Mouse (Mus musculus) large intestine, adult 2 months (tissue): ENCODE results near the gene Cab39l. TPM values are rescaled to one million over a fixed set of nuclear protein-coding genes. Genes with fewer than 3 reads are reported as not detected.
"Not testable (repeated sequence)": the region's sequence is repeated elsewhere in the genome, so short reads cannot be mapped to it uniquely, and the experiment has no call there.

ENCODE experiments used
- DNase-seq: peaks from one replicate; pipeline ENCODE4 v3.0.0-alpha.2; 2012; ENCODE audit warnings: low read depth, low spot score
- WGBS: fragments of 180-500 bp; shearing (Covaris S2); methylation state at CpG from one replicate; pipeline ENCODE4 v1.1.7; 2018; 5-methylcytosine and 5-hydroxymethylcytosine counted together
- polyA plus RNA-seq: library from polyadenylated mRNA; depleted of rRNA; stranded (reverse); fragments of >200 nt; gene quantifications from 2 replicates; pipeline ENCODE4 v1.2.3, GENCODE M21; 2012; rRNA removed

Cab39l gene
- polyA plus RNA-seq, result 8.4 and 8.6 TPM in 2 replicates

- WGBS, result under 1% methylated on average over 66 of the region's 66 CpGs
- DNase-seq, result peak; percentile 81
Observed at GRCm38 (mm10) chr14:59440558-59441471, at the start of gene Cab39l, which contains the start of gene Setdb2. Gene Cab39l, plus strand, starts transcription at chr14:59440972. Gene Setdb2, minus strand, starts transcription at chr14:59440884.

GRCm38 (mm10) chr14:59395281-59395680, 45.5 kb upstream of the Cab39l start, which contains the start of gene Phf11c:
Gene Phf11c, minus strand, starts transcription at chr14:59395381.
- no peak for DNase-seq
- WGBS, result 93% methylated on average over 3 of the region's 3 CpGs

GRCm38 (mm10) chr14:59396999-59397398, 43.8 kb upstream of the Cab39l start:
- no peak for DNase-seq
- WGBS, result 58% methylated on average over 2 of the region's 2 CpGs

DNA sequence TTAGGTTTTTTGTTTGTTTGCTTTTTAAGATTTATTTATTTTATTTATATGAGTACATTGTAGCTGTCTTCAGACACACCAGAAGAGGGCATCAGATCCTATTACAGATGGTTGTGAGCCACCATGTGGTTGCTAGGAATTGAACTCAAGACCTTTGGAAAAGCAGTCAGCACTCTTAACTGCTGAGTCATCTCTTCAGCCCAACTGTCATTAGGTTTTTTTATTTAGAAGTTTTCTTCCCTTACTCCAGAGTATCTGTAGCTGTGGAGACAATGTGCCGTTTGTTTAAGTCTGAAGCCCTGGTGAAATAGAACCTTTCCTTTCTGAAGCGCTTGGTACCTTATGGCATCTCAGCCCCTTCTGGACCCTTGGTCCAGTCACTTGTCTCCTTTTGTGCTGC, 25.8 kb upstream of the Cab39l start:
- DNase-seq, result not testable (repeated sequence)

GRCm38 (mm10) chr14:59418171-59418570, 22.6 kb upstream of the Cab39l start:
- 87% methylated on average over 4 of the region's 4 CpGs for WGBS

More for the DNA sequence above, 25.8 kb upstream of the Cab39l start:
- WGBS, result 96% methylated on average over 2 of the region's 2 CpGs

GRCm38 (mm10) chr14:59422912-59423663, 17.7 kb upstream of the Cab39l start:
- WGBS, result 87% methylated on average over 11 of the region's 11 CpGs
- DNase-seq, result no peak

More at GRCm38 (mm10) chr14:59418171-59418570, 22.6 kb upstream of the Cab39l start:
- DNase-seq, result no peak

GRCm38 (mm10) chr14:59430556-59430955, 10.2 kb upstream of the Cab39l start:
- whole genome bisulfite sequencing, result 67% methylated on average over 1 of the region's 1 CpGs
- DNase-seq, result no peak

- WGBS, result 69% methylated on average over 2 of the region's 2 CpGs
- no peak for DNase-seq
Observed at GRCm38 (mm10) chr14:59433902-59434301, 6.9 kb upstream of the Cab39l start.

DNA sequence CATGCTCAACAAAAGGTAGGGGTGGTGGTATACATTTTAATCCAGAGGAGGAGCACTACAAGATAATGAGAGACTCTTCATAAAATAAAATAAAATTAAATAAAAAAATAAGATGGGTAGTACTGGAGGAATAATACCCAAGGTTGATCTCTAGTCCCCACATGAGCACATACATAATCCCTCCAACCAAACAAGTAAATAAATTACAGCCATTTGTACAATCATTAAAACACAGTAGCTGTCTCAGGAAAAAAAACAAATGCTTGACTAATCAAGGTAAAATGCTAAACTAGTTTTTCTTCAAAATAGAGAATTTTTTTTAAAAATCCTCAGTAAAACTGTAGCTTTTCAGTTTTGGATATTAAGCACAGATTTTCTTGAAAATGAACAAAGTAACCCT, 5.6 kb upstream of the Cab39l start:
- DNase-seq, result no peak

DNA sequence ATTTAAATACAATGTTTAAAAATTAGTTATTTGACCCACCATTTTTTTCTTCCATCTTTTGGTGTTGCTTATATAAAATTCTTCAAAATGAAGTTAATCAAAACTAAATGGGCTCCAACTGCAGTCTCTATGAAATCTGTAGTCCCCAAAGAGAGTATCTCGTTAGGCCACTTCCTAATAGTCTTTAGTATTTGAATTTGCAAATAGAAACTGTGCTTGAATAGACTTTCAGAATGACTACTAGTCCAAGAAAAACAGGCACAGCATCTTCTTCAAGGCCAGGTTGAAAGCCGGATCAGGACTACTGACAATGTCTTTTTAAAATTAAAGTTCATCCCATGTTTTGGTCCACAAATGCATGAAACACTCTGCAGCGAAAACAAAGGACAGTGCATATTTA, 3.4 kb upstream of the Cab39l start:
- WGBS, result 91% methylated on average over 3 of the region's 3 CpGs
- DNase-seq, result no peak

- 40% methylated on average over 2 of the region's 2 CpGs for WGBS
- no peak for DNase-seq
Observed at GRCm38 (mm10) chr14:59438505-59438904, 2.3 kb upstream of the Cab39l start.

DNA sequence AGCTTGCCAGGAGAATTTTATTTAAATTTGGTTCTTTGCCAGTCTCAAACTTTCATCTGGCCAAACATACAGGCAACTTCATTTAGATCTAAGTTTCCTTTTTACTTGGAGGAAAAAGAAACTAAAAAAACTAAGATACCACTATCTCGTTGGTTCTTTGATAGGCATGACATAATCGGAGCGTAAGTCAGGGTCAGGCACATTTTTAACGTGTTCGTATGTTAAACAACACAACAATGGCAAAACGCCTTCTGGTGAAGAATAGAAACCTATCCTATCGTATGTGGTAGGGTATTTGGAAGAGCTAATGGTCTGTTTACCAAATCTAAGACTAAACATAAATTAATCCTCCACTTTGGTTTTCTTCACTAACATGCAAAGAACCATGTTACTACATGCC, 733 bp upstream of the Cab39l start:
- WGBS, result 6% methylated on average over 7 of the region's 7 CpGs

DNA sequence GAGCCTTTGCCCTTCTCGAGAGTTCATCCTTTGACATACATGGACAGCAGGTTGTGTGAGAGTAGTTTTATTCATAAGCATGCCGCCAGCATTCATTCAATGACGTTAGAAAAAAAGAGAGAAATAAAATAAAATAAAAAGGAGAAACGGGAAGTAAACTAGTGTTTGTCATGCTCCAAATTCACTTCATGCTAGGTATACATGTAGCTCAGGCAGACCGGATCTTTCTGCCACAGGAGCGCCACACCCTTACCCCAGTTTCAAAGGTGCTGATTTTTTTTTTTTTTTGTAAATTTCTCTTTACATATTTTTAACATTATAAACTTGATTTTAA, 667 bp downstream of the Cab39l start:
- WGBS, result 2% methylated on average over 6 of the region's 6 CpGs
- no peak for DNase-seq

More for the DNA sequence above, 733 bp upstream of the Cab39l start:
- no peak for DNase-seq

DNA sequence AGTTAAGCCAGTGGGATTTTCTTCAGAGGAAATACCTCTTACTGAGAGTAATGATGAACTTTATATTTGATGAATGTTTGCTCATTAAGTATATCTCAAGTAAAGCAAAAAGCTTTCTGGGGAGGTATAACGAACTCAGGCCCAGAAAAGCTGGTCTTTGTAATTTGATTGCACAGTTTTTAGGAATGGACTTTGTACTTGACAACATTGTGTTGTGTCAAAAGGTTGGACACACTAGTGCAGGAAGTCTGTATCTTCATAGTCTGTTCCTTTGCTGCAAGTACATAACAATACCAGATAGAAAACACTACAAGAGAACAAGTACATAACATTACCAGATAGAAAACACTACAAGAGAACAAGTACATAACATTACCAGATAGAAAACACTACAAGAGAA, 4.6 kb downstream of the Cab39l start:
- WGBS, result 71% methylated on average over 1 of the region's 1 CpGs
- no peak for DNase-seq

DNA sequence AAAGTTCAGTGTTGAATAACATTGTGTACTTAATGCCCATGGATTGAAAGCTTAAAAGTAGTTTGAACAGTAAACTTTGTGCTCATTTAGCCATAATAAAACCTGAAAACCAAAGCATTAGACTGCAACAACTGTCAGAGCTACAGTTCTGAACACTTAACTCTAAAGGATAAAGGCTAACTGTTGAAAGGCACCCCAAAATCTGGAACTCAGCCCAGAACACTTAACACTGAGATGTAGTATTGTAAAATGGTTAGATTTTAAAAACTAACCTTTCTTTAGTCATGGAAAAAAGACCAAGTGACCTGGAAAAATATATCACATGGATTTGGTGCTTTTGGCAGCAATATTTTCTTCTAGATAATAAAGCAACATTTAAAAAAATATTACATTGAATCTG, 7.2 kb downstream of the Cab39l start:
- DNase-seq, result no peak

DNA sequence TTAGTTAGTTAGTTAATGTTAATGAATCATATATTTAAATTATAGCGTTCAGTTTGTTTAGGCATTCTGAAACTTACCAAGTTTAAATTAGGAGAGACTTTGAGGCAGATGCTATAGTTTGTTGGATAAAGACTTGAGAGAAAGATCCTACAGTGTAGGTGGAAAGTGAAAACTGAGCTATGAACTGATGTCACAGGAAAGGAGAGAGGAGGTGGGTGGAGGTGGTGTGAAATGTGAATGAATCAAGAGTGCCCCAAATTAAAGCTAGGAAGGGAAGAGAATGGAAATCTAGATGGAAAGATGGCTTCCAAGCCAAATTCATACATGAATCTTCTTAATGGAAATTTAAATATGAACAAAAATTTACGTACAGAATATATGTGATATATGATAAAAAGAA, 25.7 kb downstream of the Cab39l start:
- no peak for DNase-seq
- WGBS, result 94% methylated on average over 2 of the region's 2 CpGs

- no peak for DNase-seq
- 63% methylated on average over 1 of the region's 1 CpGs for WGBS
Observed at GRCm38 (mm10) chr14:59467798-59468197, 27.0 kb downstream of the Cab39l start.

DNA sequence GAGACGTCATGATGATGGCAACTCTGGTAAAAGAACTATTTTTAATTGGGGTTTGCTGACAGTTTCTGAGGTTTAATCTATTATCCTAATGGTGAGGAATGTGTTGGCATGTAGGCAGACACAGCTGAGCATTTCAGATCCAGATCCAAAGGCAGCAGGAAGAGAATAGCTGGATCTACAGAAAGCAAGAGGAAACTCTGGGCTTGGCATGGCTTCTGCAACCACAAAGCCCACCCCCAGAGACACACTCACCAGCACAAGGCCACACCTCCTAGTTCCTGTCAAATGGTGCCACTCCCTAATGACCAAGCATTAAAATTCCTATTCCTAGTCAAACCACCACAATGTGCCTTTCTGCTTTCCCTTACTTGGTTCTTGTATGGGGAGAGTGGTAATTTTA, 30.0 kb downstream of the Cab39l start:
- 83% methylated on average over 1 of the region's 1 CpGs for WGBS
- no peak for DNase-seq

- no peak for DNase-seq
- 60% methylated on average over 6 of the region's 6 CpGs for WGBS
Observed at GRCm38 (mm10) chr14:59478699-59479098, 37.9 kb downstream of the Cab39l start.

GRCm38 (mm10) chr14:59485247-59485810, 44.6 kb downstream of the Cab39l start:
- 95% methylated on average over 4 of the region's 4 CpGs for WGBS
- DNase-seq, result no peak
